Mouse (Mus musculus): ENCODE results near the gene Mindy3.

The Mindy3 gene

DNA sequence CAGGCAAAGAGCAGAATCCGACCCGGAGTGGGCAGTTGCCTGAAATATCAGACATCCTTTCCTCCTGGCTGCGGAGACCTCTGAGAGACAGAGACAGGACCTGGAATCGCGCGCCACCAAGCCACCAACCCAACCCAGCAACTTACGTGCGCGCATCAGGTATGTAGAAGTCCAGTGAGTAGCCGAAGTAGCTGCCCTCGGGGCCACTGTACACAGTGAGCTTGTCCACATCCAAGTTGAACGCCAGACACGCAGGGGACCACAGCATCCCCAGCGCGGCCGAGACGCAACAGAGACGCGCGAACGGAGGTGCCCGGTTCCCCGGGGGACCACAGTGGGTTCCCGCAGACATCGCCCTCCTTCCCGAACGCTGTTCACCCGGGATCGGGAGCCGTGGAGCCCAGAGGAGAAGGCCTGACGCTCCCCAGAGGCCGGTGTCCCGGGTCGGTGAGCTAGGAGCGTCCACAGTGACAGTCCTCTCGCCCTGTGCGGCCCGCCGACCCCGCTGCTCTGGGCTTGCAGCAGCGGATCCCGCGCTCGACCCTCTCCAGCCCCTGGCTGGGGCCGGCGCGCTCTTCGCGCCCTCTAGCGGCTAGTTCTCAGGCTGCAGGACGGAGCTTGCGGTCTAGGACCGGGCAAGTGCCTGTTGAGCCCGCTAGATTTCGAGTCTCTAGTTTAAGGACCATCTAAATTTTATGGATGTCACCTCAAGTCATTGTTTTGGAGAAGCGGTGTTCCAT lies 117.7 kb downstream of the Mindy3 start, which contains the start of gene Itga8:
TSS of gene Itga8 (minus strand) at position 492 of the 740 bp plus-strand sequence.
- peak; percentile 91 for DNase-seq (ENCODE audit: extremely low spot score)

DNA sequence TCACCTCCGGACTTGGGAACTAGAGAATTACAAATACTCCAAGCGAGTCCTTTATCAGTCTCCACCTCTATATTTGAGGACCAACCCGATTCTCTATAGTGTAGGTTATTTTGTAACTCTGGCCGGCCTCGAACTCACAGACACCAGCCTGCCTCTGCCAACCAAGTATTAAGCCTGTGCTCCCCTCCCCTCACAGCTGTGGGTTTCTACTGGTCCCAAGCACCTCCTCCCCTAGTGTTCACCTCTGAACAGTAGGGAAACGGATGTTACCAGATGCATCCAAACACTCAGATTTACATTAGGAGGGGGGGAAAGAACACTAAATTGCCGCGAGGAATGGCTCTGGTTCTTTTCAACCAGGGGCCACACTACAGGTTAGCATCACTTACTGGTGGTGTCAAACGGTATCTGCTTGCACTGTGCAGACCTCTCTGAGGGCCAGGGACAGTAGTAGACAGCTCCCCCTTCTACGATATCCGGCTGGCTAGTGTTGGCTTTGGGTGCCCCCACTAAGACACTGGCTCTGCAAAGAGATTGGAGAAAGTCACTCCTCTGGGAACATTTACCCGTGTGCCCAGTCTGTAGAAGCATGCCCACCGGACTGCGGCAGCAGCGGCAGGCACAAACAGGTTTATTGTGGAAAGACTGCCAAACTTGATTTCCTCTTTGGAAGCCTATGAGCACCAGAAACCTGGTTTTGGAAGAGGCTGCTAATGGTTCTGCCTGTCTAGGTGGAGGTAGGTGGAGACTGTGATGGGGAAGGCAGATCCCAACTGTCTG lies 118.6 kb downstream of the Mindy3 start:
- peak; percentile 22 for DNase-seq (ENCODE audit: extremely low spot score)

- no peak for DNase-seq (ENCODE audit: extremely low spot score)
These were observed 122.0 kb downstream of the Mindy3 start for GRCm38 (mm10) chr2:12297287-12297686.

All from embryo, embryonic 9.5 days (tissue).